Mouse (Mus musculus) c-Kit-positive CD71-positive TER-119-negative erythroid progenitor cells, embryonic 14.5 days (primary cell): Measurements from ENCODE around the gene Gm20388.

Source experiments
- DNase-seq: peaks from one replicate; pipeline ENCODE4 v3.0.0-alpha.2; 2013; ENCODE audit warnings: low read depth

Gm20388 gene

GRCm38 (mm10) chr8:120393085-120393484, 482.4 kb downstream of the Gm20388 start:
- DNase-seq, result no peak

DNA sequence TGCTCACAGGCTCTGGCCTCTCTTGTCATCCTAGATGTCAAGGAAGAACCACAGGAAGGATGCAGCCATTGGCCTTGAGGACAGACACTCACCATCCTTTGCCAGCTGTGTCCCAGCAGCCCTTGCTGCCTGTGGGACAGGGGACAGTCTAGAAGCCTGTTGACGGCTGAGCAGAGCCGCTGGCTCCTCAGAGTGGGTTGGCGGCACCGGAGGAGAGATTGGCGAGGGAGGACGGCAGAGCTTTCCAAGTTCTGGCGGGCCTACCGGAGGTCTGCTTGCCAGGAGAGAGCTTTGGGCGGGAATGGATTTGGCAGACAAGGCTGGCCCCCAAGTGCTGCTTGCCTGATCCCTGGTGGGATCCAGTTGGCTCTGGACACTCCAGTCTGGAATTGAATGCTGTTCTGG, 483.2 kb downstream of the Gm20388 start:
- DNase-seq, result no peak

DNA sequence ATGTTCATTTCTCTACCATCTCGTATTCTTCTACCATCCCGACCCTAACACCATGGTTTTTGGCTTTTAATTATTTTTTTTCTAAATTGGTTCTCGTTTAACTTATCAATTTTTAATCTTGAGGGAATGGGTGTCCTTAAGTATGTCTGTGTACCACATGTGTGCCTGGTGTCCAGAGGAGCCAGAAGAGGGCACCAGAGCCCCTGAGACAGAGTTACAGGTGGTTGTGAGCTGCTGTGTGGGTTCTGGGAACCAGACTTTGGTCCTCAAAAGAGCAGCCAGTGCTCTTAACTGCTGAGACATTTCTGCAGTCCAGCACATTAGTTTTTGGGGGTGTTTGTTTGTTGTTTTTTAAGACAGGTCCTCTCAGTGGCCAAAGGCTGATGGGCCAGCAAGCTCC, 485.3 kb downstream of the Gm20388 start:
- DNase-seq, result no peak

GRCm38 (mm10) chr8:120396756-120397155, 486.1 kb downstream of the Gm20388 start:
- no peak for DNase-seq

DNA sequence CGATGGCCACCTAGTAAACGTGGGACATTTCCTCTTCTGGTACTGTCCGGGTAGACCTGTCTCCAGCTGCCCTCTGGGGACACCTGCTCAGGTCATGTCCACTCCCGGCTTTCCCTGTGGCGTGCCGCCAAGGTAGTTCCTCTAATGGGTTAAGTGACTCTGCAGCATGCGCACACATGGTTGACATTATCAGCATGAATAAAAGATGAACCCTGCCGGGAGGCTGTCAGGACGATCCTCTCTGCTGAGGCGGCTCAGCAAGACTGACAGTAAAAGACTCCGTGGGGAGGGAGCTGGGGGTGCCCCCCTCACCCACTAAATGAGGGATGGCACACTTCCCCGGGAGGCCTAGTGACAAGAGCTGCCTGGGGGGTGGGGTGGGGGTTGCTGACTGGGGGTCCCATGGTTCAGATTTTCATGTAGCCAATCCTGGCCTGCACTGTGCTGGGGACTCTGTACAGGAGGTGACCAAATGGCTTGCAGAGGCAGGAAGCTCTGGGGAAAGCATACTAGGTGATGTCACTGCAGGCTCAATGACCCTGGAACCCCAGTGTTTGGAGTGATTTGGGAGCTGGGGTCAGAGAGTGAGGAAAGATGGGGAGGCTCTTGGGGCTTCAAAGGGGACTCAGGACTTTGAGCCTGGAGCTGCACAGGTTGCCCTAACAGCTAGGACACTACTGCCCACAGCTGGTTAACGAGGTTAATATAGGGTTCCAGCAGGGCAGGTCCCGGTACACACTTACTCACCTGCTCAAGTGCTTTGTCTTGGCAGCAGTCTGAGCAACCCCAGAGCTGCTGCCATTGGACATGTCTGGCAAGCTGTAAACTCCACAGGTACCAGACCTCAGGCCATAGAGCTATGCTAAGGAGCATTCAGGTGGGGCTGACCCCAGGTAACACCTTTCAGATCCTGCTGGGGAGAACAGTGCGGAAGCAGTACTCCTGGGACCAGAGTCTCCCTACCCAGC, 487.1 kb downstream of the Gm20388 start:
- no peak for DNase-seq

GRCm38 (mm10) chr8:120399212-120399934, 488.7 kb downstream of the Gm20388 start:
- DNase-seq, result no peak

DNA sequence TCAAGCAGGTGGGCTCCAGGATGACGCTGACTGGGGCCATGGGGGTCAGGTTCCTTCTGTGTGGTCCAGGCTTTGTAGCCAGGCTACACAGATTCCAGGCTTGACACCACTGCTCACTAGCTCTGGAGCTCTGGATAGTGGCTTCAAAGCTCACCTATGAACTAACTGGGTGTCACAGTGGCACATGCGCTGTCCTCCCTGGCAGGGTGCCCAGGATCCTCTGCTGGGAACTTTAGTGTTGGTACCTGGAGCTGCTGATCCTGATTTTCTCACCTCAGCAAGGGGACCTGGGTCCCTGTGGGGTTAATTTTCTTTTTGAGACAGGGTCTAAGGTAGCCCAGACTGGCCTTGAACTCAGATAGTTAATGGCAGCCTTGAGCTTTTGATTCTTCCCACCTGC, 490.6 kb downstream of the Gm20388 start:
- DNase-seq, result no peak

GRCm38 (mm10) chr8:120401712-120402111, 491.1 kb downstream of the Gm20388 start:
- no peak for DNase-seq

DNA sequence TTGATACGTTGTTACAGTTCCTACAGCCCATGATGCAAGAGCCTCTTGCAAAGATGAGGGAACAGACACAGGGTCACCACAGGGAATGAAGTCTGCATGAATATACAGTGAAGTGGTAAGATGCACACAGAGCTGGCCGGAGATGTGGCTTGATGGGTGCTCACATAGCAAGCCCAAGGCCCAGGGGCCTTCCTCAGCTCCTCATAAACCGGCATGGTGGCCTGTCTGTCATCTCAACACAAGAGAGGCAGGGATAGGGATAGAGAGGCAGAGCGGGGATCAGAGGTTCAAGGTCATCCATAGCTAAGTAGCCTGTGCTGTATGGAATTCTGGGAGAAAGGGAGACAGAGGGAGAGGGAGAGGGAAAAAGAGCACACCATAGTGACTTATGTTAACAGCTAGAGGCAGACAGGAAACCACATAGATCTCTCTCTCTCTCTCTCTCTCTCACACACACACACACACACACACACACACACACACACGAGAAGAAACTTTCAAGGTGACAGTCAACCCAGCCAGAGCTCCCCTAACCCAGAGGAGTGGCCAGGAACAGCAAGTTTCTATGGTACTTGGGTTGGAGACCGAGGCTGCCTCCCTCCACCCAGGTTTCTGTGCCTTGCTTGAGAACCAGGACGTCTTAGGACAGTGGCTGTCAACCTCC, 493.1 kb downstream of the Gm20388 start:
- DNase-seq, result no peak

- peak; percentile 36 for DNase-seq
Observed at GRCm38 (mm10) chr8:120404609-120405036, 494.0 kb downstream of the Gm20388 start.

DNA sequence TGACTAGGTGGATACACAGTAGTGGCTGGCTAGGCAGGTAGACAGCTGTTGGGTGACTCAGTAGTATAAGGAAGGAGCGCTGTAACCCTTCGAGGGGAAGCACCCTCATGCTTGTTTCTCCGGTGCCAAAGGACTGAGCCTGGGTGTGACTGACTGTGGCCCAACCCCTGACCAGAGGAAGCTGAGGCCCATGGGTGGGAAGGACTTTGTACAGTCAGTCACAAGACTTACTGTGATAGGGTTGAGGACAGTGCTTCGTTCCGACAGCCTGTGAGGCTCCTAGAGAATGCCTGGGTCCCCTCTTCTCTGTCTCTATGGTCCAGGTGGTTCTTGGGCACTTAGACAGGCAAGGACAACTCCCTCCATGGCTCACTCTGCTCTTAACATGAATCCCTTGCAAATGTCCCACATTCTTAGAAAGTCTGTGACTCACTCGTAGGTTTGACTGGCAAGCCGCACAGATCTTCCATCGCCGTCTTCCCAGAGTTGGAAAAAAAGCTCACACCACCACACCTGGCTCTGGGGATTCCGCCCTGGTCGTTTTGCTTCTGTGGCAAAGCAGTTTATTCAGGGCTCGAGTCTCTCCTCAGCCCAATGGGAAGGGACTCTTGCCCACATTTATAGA, 495.5 kb downstream of the Gm20388 start:
- no peak for DNase-seq

GRCm38 (mm10) chr8:120407701-120408240, 497.1 kb downstream of the Gm20388 start:
- DNase-seq, result peak; percentile 34

GRCm38 (mm10) chr8:120408241-120409215, 497.9 kb downstream of the Gm20388 start:
- no peak for DNase-seq

DNA sequence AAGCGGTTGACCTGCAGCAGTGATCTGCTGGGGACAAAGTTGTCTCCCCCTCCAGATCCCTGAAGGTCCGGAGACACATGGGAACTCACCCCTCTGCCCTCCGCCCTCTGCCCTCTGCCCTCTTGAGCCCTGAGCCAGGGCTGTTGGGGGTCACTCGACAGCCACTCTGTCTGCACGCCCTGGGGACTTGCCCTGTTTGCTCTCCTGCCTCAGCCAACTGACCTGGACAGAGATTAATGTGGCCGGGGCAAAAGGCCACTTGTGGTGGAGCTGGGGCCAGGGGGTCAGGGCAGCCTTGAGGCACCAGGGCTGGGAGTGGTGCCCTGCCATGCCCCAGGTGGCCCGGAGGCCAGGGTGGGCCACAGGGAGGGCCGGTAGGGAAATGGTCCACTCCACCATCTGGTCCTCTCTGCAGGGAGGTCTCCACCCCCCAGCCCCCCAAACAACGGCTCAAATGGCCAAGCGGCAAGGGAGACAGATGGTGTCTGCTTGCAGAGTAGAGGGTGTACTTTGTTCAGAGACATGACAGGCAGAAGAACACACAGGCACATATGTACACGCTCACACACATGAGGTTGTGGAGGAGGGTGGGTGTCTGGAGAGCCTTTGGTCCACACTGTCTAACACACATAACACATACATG, 498.9 kb downstream of the Gm20388 start:
- no peak for DNase-seq

DNA sequence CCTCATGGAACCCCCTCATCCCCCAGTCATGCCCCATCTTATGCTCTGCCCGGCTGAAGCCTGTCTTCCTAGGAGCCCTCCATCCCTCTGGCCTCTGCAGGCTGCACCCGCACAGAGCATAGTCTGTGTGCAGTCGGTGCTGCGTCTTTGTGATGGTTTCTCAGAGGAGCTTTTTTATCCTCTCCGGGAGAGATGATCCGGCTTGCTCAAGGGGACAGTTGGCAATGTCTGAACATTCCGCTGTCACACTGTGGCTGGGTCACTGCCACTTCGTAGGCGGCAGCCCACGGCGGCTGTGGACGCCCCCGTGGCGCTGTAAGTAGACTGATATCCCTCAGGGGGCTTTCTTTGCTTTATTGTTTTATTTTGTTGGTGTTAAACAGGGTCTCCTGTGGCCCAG, 500.4 kb downstream of the Gm20388 start:
- no peak for DNase-seq

DNA sequence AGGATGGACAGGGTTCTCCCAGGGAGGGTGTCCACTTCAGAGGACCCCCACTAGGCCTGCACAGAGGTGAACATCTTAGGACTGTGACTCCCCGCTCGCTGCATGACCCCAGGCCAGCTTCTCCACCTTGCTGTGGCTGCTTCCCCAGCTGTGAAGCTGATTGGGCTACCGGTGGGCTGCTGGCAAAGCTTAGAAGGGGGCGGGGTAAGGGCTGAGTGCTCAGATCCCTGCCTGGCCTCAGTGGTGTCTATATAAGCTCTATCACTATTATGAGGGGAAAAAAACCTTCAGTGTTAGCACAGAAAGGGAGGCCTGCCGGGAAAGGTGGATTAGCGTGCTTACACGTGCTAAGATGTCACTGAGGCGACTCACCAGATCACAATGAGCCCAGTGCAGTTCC, 501.2 kb downstream of the Gm20388 start:
- DNase-seq, result no peak

DNA sequence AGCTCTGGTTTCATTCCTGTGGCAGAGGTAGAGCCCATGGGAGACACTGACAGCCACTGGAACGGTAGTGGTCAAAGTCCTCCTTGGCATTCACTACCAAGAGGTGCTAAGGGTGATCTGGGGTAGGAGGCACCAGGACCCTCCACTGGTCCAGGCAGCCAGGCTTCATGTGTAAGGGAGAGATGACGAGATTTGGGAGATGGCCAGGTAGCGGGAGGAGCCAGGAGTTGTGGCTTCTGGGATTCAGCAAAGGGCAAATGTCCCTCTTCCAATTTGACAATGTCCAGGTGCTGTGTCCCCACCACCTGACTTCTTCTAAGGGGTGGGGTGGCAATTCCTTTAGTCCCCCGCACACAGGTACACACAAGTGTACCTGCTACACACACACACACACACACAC, 501.7 kb downstream of the Gm20388 start:
- DNase-seq, result no peak

- DNase-seq, result no peak
Observed at GRCm38 (mm10) chr8:120412911-120413625, 502.4 kb downstream of the Gm20388 start.

DNA sequence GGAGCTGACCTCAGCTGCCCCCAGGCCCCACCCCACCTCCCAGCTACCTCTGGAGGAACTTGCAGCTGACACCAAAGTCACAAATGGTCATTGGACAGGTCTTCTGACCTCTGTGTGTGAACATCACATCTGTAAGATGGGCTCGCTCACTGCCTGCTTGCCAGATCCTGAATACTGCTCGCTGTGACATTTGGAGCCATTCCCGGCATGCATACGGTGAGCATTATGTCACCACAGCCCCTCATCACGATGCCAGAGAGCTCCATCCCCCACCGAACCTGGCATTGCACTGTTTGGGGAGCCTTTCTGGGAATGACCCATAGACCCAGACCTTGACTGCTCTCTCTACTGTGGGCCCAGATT, 503.0 kb downstream of the Gm20388 start:
- DNase-seq, result no peak
